Mouse (Mus musculus) urinary bladder, adult 18-20 months (tissue): ENCODE results near the gene Olfr222.
A peak's percentile ranks its signal among the peaks of the same experiment; 100 is the strongest.

ENCODE experiments used
- DNase-seq, 2 experiments: peaks; one replicate each; pipeline ENCODE4 v3.0.0; 2022; ENCODE audit warnings: low spot score in 2 of 2, mixed read lengths in 2 of 2

Olfr222 gene

DNA sequence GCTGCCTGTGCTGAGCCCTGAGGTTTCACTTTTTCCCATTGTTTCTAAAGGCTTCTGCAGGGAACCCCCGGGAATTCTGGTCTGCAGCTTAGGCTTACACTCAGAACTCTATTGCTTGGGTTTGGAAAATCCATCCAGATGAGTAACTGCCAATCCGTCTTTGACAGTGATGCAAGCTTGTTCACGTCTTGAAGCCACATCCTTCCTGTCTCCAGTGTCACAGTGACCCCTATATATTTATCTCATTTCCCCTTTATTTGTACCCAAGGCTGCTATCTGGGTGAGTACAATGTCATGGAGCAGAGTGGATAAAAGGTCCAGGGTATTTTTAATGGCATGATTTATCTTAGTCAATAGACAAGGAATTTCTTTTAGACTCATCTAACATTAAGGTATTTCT is 34.7 kb downstream of the Olfr222 start, which contains the start of gene Nlrp3:
Nlrp3 (plus strand) TSS at position 245 of the 400 bp plus-strand sequence.
- no peak for DNase-seq

DNA sequence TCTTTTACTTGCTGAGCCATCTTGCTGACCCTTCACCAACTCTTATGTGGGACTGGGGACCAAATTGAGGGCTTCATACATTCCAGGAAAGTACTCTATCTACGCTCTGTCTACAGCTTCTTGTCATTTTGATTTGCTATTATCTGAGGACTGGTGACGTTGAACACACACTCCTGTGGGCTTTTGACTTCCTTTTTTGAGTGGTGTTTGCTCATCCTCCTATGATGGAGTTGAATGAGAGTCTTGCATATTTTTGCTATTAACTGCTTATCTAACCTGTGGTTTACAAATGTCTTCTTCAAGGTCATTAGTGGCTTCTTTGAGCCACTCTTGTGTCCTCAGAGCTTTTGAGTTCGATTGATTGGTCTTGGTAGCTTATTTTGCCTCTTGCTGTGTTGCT is 35.9 kb downstream of the Olfr222 start:
- DNase-seq: no peak

DNA sequence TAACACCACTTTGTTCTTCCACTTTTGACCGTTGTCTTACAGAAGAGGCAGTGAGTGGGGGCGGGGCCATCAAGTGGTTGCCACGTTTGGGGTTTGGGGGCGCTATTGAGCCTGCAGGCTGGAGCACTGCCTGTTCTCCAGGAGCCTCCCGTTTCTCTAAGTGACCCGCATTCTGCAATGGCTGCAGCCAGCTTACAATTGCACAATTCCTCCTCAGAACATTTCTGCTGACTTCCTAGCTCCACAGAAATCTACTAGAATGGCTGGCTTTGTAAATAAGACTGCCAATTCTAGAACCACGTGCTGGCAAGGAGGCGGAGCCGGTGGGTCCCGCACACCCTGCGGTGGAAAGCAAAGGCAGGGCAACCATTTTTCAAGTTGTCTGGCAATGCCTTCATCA is 37.6 kb downstream of the Olfr222 start:
- DNase-seq: peak; percentile 12 to 44

GRCm38 (mm10) chr11:59537218-59538130 is 38.6 kb downstream of the Olfr222 start:
- DNase-seq: no peak

DNA sequence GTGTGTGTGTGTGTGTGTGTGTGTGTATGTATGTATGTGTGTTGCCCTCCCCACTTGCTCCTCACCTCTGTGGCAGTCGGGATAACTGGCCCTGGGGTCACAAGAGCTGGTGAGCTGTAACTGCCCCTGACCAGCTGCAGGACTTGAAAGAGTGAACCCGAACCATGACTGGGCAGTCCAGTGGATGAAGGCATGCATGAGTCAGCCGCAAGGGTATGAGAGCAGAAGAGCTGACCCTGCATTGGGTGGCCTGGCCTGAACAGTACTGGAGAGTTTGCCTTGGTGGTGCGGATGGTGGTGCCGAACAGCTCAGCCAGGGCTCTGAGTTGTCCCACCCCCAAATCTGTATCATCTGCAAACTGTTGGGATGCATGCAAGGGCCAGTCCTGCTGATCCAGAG is 44.5 kb downstream of the Olfr222 start:
- DNase-seq: no peak

DNA sequence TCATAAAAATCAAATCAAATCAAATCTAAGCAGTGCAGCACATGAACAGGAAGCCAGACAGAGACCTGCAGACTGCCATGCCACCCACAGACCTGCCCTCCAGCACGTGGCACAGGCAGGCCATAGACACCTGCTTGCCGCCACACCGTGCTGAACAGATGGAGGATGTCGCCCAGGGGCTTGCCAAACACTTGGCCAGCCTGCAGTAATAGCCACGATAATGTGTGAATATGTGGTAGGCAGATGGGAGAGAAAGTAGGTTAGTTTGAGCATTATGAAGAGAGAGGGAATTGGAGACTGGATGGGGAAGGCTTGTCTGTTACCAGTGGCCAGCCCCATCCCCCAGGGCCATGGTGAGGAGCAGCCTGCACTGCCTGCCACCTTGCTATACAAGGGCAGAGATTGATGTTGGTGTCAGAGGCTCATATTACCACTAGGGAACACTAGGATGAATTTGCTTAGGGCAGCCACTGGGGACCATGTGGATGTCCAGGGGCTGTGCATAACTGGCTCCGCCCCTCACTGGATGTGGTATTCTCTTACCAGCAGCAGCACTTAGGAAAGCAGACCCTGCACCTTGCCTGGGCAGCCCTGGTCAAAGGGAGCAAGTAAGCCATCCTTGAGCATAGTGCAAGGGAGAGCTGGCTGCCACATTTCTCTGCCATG is 45.0 kb downstream of the Olfr222 start:
- DNase-seq: no peak

DNA sequence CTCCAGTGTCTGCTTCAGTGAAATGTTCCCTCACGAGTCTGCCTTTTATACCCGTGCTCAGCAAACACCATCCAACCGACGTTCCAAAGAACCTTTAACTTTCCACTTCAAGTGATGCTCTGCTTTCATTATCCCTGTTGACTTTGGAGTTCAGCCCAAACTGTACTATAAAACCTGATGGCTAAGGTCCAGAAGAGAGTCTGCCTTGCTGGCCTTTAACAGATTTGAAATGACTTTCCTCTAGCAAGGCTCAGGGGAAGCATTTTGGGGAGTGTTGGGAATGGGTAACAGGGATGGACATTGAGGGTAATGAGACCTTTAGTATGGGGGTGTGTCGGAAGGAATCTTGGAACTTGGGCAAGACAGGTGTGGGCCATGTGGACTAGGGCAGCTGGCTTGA is 45.8 kb downstream of the Olfr222 start:
- no peak for DNase-seq

DNA sequence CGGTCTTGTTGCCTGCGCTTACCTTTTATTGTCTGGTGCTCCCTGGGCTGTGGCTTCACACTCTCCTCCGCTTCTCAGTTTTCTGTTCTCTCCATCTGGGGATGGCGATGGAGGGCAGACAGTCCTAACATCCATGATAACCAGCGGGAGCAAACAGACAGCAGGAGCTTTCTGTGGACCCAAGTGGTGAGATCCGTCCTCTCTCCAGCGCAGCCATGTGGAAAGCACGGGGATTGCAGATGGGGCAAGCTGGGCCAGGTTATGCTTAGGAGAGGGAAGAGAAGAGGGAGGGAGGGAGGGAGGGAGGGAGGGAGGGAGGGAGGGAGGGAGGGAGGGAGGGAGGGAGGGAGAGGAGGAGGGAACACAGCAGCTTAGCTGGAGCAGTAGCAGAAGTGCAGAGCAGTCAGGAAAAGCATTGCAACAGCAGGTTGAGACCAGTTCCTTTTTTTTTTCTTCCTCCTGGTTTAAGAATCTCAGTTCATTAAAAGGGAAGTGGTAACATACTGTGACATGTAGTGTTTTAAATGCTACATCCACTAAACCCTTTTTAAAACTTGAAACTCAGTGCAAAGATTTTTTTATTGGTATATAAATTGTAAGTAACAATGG is 49.5 kb downstream of the Olfr222 start, which contains the start of gene Zkscan17:
Zkscan17 (minus strand) TSS at position 280 of the 609 bp plus-strand sequence.
- no peak for DNase-seq

GRCm38 (mm10) chr11:59525237-59525636 is 50.8 kb downstream of the Olfr222 start:
- peak; percentile 45 to 56 for DNase-seq

GRCm38 (mm10) chr11:59524150-59524549 is 51.9 kb downstream of the Olfr222 start:
- no peak for DNase-seq
